Mouse (Mus musculus) urinary bladder, adult 2 months (tissue): Measurements from ENCODE around the gene Pappa2. TPM values are rescaled to one million over a fixed set of nuclear protein-coding genes. Genes with fewer than 3 reads are reported as not detected.

Experiments
- DNase-seq: peaks from one replicate; pipeline ENCODE4 v3.0.0; 2022; ENCODE audit warnings: low spot score
- polyA plus RNA-seq: library from polyadenylated mRNA; depleted of rRNA; stranded (reverse); fragments of >200 nt; gene quantifications from 2 replicates; pipeline ENCODE4 v1.2.3, GENCODE M21; 2012

The Pappa2 gene
- polyA plus RNA-seq, 1 experiment, result 0.41 TPM

GRCm38 (mm10) chr1:158897339-158897738 lies 83.0 kb downstream of the Pappa2 start:
- DNase-seq, result no peak

GRCm38 (mm10) chr1:158894441-158894840 lies 85.8 kb downstream of the Pappa2 start:
- no peak for DNase-seq

GRCm38 (mm10) chr1:158875487-158875886 lies 104.8 kb downstream of the Pappa2 start:
- no peak for DNase-seq

- no peak for DNase-seq
Observed at GRCm38 (mm10) chr1:158874552-158875077, 105.7 kb downstream of the Pappa2 start.

- DNase-seq, result no peak
Observed at GRCm38 (mm10) chr1:158873631-158874030, 106.7 kb downstream of the Pappa2 start.

GRCm38 (mm10) chr1:158871401-158871800 lies 108.9 kb downstream of the Pappa2 start:
- DNase-seq, result no peak

- no peak for DNase-seq
Observed at GRCm38 (mm10) chr1:158860190-158860589, 120.1 kb downstream of the Pappa2 start.

GRCm38 (mm10) chr1:158853936-158854882 lies 126.1 kb downstream of the Pappa2 start:
- DNase-seq, result no peak

GRCm38 (mm10) chr1:158852836-158853567 lies 127.3 kb downstream of the Pappa2 start:
- DNase-seq, result no peak

- DNase-seq, result no peak
Observed at GRCm38 (mm10) chr1:158850459-158850858, 129.8 kb downstream of the Pappa2 start.

- no peak for DNase-seq
Observed at GRCm38 (mm10) chr1:158844604-158845003, 135.7 kb downstream of the Pappa2 start.

- DNase-seq, result no peak
Observed at GRCm38 (mm10) chr1:158837151-158837550, 143.1 kb downstream of the Pappa2 start.

GRCm38 (mm10) chr1:158830152-158830551 lies 150.1 kb downstream of the Pappa2 start:
- no peak for DNase-seq

GRCm38 (mm10) chr1:158827931-158828330 lies 152.4 kb downstream of the Pappa2 start:
- no peak for DNase-seq

- no peak for DNase-seq
Observed at GRCm38 (mm10) chr1:158819676-158820075, 160.6 kb downstream of the Pappa2 start.

GRCm38 (mm10) chr1:158816479-158816878 lies 163.8 kb downstream of the Pappa2 start:
- no peak for DNase-seq

- DNase-seq, result no peak
Observed at GRCm38 (mm10) chr1:158811887-158812286, 168.4 kb downstream of the Pappa2 start.

- DNase-seq, result no peak
Observed at GRCm38 (mm10) chr1:158775486-158775885, 204.8 kb downstream of the Pappa2 start.

- DNase-seq, result no peak
Observed at GRCm38 (mm10) chr1:158773102-158773501, 207.2 kb downstream of the Pappa2 start.

GRCm38 (mm10) chr1:158770756-158771155 lies 209.5 kb downstream of the Pappa2 start:
- no peak for DNase-seq

GRCm38 (mm10) chr1:158770036-158770655 lies 210.1 kb downstream of the Pappa2 start:
- no peak for DNase-seq

- no peak for DNase-seq
Observed at GRCm38 (mm10) chr1:158765842-158766241, 214.4 kb downstream of the Pappa2 start.
